Mouse (Mus musculus) lung, embryonic 14.5 days (tissue): ENCODE results near the gene Abhd17c. TPM values are rescaled to one million over a fixed set of nuclear protein-coding genes. Genes with fewer than 3 reads are reported as not detected.
A peak's percentile ranks its signal among the peaks of the same experiment; 100 is the strongest.

ENCODE experiments used
- ATAC-seq: fragments of 200-750 bp; cut with Nextera tagmentation; 2 replicates; pipeline ENCODE4 v1.8.0; 2017; ENCODE audit warnings: mild to moderate bottlenecking, moderate TSS enrichment, moderate library complexity; ENCODE audit not compliant: insufficient read depth
- DNase-seq: peaks from one replicate; pipeline ENCODE4 v3.0.0-alpha.2; 2015
- H3K27ac ChIP-seq: fragments of 300-500 bp; sonication (generic); 2 replicates; pipeline ENCODE4 v1.5.1; 2014; ENCODE audit warnings: low read depth, mild to moderate bottlenecking, moderate library complexity
- H3K27me3 ChIP-seq: fragments of 300-500 bp; sonication (generic); 2 replicates; pipeline ENCODE4 v1.6.1; 2014; ENCODE audit warnings: low read length, control low read depth; ENCODE audit not compliant: insufficient read depth
- H3K36me3 ChIP-seq: fragments of 300-500 bp; sonication (generic); 2 replicates; pipeline ENCODE4 v1.6.1; 2014; ENCODE audit warnings: control low read depth; ENCODE audit not compliant: insufficient read depth
- H3K4me1 ChIP-seq: fragments of 300-500 bp; sonication (generic); 2 replicates; pipeline ENCODE4 v1.6.1; 2014; ENCODE audit warnings: antibody characterized with exemption, control low read depth; ENCODE audit not compliant: insufficient read depth
- H3K4me2 ChIP-seq: fragments of 300-500 bp; sonication (generic); 2 replicates; pipeline ENCODE4 v1.6.1; 2014; ENCODE audit warnings: mild to moderate bottlenecking
- H3K4me3 ChIP-seq: fragments of 300-500 bp; sonication (generic); 2 replicates; pipeline ENCODE4 v1.5.1; 2014; ENCODE audit warnings: low read depth, low read length
- H3K9ac ChIP-seq: fragments of 300-500 bp; sonication (generic); 2 replicates; pipeline ENCODE4 v1.6.1; 2014
- H3K9me3 ChIP-seq: fragments of 300-500 bp; sonication (generic); 2 replicates; pipeline ENCODE4 v1.6.1; 2016; ENCODE audit warnings: low read depth, low read length, control low read depth
- CTCF ChIP-seq: IDR thresholded peaks from 2 replicates; pipeline ENCODE4 v1.5.1; 2016; ENCODE audit warnings: antibody characterized with exemption, low read depth
- WGBS: fragments of 180-500 bp; shearing (Covaris S2); extraction: QIAGEN DNeasy Blood & Tissue Kit; methylation state at CpG from one replicate; pipeline ENCODE4 v1.1.7; 2014; 5-methylcytosine and 5-hydroxymethylcytosine counted together
- polyA plus RNA-seq: library from polyadenylated mRNA; unstranded; fragments of >200 nt; fragmentation: Nextera tagmentation; extraction: Ambion mirVana; gene quantifications from 2 replicates; pipeline ENCODE4 v1.2.1, GENCODE M21; 2014

Abhd17c gene
- polyA plus RNA-seq, 1 experiment from 2014 or later: 87.8 TPM

DNA sequence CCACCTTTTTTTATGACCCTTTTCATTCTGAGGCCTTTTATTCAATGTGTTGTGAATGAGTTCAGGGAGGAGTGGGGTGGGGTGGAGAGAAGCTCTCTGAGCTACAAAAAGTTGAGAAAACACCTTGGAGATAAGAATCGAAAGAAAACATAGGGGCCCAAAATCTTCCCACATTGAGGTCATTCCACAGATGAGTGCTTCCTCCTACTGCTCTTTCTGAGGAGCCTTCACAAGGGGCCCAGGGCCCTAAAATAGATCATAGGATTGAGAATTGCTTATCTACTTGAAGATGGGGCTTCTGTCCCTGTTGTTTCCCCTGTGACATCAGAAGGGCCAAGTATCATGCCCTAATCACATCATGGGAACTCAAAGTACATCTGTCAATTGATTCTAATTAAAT, 14.3 kb upstream of the Abhd17c start:
- 60% methylated on average over 1 of the region's 1 CpGs for WGBS
- H3K9ac ChIP-seq: no peak overlapping the region

DNA sequence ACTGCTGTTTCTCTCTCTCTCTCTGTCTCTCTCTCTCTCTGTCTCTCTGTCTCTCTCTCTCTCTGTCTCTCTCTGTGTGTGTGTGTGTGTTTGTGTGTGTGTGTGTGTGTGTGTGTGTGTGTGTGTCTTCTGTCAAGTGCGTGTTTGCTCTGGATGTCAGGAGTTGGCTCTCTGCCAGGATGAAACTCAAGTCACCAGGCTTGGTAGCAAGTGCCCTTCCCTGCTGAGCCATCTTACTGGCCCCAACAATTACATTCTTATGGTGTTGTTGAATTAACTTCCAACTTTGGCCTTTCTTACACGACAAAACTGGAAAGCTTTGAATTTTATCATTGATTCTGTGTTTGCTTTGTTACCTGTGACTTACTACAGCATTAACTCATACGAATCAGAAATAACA, 13.6 kb upstream of the Abhd17c start:
- no peaks in the 10 kb centered on the region for H3K27me3 ChIP-seq
- H3K27ac ChIP-seq: no peak overlapping the region
- no peak overlapping the region for H3K9ac ChIP-seq
- TF ChIP-seq CTCF: no peak
- no peaks in the 10 kb centered on the region for H3K9me3 ChIP-seq
- H3K4me1 ChIP-seq: no peaks in the 10 kb centered on the region
- 42% methylated on average over 3 of the region's 3 CpGs for WGBS
- H3K36me3 ChIP-seq: no peaks in the 10 kb centered on the region
- H3K4me2 ChIP-seq: no peak overlapping the region
- H3K4me3 ChIP-seq: no peak overlapping the region
- ATAC-seq (no peak), DNase-seq (peak; percentile 52)

More for the DNA sequence above, 14.3 kb upstream of the Abhd17c start:
- Histone ChIP-seq H3K27ac (no peak overlapping the region), H3K36me3 (no peaks in the 10 kb centered on the region), H3K4me3 (no peak overlapping the region), H3K27me3 (no peaks in the 10 kb centered on the region), H3K9me3 (no peaks in the 10 kb centered on the region), H3K4me2 (no peak overlapping the region), H3K4me1 (no peaks in the 10 kb centered on the region)
- no peak for DNase-seq
- no peak for TF ChIP-seq CTCF
- no peak for ATAC-seq

DNA sequence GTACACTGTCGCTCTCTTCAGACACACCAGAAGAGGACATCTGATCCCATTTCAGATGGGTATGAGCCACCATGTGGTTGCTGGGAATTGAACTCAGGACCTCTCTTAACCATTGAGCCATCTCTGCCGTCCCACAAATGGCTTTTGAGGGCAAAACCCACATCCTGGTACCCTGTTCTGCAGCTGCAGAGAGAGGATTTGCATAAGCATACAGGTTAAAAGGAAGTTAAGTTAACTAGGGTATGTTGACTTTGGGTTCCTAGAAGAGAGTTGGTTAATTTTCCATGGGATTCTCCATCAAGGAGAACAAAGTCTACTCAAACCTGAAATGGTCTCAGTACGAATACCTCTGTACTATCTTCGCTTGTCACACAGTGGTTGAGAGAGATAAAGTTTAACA, 13.2 kb upstream of the Abhd17c start:
- H3K27ac ChIP-seq: no peak overlapping the region
- H3K27me3 ChIP-seq: no peaks in the 10 kb centered on the region
- H3K9ac ChIP-seq: no peak overlapping the region
- TF ChIP-seq CTCF: no peak
- H3K4me2 ChIP-seq: no peak overlapping the region
- H3K36me3 ChIP-seq: no peaks in the 10 kb centered on the region
- WGBS: 64% methylated on average over 4 of the region's 4 CpGs
- ATAC-seq (no peak), DNase-seq (no peak)
- H3K4me3 ChIP-seq: no peak overlapping the region
- H3K9me3 ChIP-seq: no peaks in the 10 kb centered on the region
- H3K4me1 ChIP-seq: no peaks in the 10 kb centered on the region

DNA sequence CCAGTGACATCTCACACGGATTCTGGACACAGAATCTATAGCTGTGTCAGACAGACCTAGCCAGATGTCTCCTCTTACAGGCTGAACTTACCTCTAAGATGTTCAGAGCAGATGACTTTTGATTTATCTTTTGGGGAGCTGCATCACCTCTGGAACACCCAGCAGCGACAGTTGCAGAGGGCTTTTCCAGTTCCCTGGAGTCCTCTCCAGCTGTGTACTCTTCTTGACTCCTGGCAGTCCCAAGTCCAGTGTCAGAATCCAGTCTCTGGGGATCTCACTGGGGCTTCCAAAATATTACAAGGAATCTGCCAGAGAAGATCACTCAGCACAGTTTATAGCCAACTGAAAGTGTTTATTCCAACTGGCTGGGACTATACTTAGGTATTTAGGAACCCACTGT, 12.7 kb upstream of the Abhd17c start:
- H3K9ac ChIP-seq: no peak overlapping the region

DNA sequence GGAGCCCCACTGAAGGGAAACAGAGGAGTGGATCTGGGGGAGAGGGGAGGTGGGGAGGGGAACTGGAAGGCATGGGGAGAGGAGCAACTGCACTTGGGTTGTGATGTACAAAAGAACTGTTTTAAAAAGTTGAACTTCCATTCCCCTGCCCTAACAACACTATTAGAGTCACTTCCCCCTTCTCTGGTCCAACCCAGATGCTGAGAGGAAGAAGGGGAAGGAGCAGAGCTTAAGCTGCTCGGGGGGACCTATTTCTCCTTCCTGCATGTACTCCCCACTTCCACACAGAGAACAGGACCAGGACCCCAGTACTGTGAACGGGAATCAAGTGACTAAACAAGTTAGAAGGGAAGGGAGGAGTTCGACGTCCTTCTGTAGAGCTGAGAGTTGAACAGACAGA, 11.9 kb upstream of the Abhd17c start:
- TF ChIP-seq CTCF: no peak
- WGBS: 58% methylated on average over 4 of the region's 4 CpGs
- no peak for ATAC-seq

More for the DNA sequence above, 12.7 kb upstream of the Abhd17c start:
- Histone ChIP-seq H3K27ac (no peak overlapping the region), H3K4me1 (no peaks in the 10 kb centered on the region), H3K9me3 (no peaks in the 10 kb centered on the region), H3K36me3 (no peaks in the 10 kb centered on the region), H3K4me2 (no peak overlapping the region), H3K4me3 (no peak overlapping the region), H3K27me3 (no peaks in the 10 kb centered on the region)
- DNase-seq (peak; percentile 24), ATAC-seq (no peak)
- no peak for TF ChIP-seq CTCF
- WGBS: 52% methylated on average over 2 of the region's 2 CpGs

DNA sequence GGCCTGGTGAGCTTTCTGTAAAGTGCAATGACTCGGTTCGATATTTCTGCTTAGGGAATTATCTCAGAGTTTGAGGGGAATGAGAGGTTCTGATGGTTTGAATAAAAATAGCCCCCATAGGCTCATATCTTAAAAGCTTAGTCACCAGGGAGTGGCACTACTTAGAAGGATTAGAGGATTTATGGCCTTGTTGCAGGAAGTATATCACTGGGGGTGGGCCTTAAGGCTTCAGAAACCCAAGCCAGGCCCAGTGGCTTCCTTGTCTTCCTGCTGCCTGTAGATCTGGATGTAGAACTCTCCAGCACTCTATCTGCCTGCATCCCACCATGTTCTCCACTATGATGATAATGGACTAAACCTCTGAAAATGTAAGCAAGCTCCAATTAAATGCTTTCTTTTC, 7.7 kb upstream of the Abhd17c start:
- Histone ChIP-seq H3K27ac (no peak overlapping the region), H3K4me2 (no peak overlapping the region), H3K27me3 (no peaks in the 10 kb centered on the region), H3K4me1 (no peaks in the 10 kb centered on the region), H3K36me3 (no peaks in the 10 kb centered on the region), H3K9me3 (no peaks in the 10 kb centered on the region), H3K9ac (no peak overlapping the region), H3K4me3 (no peak overlapping the region)
- ATAC-seq (no peak), DNase-seq (no peak)
- WGBS: 93% methylated on average over 2 of the region's 2 CpGs
- TF ChIP-seq CTCF: no peak

More for the DNA sequence above, 11.9 kb upstream of the Abhd17c start:
- Histone ChIP-seq H3K4me2 (no peak overlapping the region), H3K4me3 (no peak overlapping the region), H3K27me3 (no peaks in the 10 kb centered on the region), H3K9ac (no peak overlapping the region), H3K9me3 (no peaks in the 10 kb centered on the region), H3K27ac (no peak overlapping the region), H3K4me1 (no peaks in the 10 kb centered on the region), H3K36me3 (no peaks in the 10 kb centered on the region)
- DNase-seq: no peak

DNA sequence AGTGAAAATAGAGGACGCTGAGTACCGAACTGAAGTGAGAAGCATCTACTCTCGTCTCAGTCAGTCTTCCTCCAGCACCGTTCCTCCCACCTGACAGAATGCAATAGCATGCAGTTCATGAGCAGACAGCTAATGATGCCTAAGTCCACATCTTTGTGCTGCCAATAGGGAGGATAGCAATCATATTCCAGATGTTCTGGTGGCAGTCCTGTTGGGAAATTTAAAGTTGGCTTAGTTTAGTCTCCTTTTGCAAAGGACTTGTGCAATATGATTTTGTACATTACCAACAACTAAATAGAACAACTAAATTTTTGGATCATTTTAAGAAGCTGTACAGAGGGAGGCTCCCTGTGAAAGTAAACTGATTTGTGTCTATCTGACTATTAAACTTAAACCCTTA, 2.1 kb upstream of the Abhd17c start:
- peaks cover 8% of the 10 kb centered on the region for H3K4me1 ChIP-seq
- no peaks in the 10 kb centered on the region for H3K27me3 ChIP-seq
- no peaks in the 10 kb centered on the region for H3K36me3 ChIP-seq
- no peak overlapping the region for H3K27ac ChIP-seq
- no peak overlapping the region for H3K4me3 ChIP-seq
- ATAC-seq: no peak
- WGBS: 83% methylated on average over 4 of the region's 4 CpGs
- no peak overlapping the region for H3K4me2 ChIP-seq
- DNase-seq: no peak
- H3K9ac ChIP-seq: no peak overlapping the region
- TF ChIP-seq CTCF: no peak
- no peaks in the 10 kb centered on the region for H3K9me3 ChIP-seq

DNA sequence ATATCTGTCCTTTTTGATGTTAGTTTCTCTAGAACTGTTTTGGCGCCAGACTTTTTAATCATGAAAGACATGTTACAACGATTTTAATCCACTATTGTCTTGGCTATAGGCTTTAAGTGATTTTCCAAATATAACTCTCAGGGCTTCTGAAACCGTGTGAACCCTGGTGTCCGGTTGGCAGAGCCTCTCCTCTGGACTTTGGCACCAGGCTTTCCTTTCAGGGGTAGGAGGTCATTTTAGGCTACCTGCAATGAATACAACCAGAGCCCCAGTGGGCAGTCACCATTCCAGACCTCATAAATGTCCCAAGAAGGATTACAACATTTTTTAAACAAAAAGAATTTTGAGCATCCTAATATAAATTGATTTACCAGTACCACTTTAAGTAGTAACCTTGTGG, 1.1 kb upstream of the Abhd17c start:
- Histone ChIP-seq H3K4me1 (peaks cover 14% of the 10 kb centered on the region), H3K36me3 (0 out of 2 replicates have a peak, but pooled peaks cover 4% of the 10 kb centered on the region), H3K4me3 (no peak overlapping the region), H3K27ac (no peak overlapping the region), H3K4me2 (peak overlapping the region; percentile 78), H3K9ac (no peak overlapping the region), H3K9me3 (no peaks in the 10 kb centered on the region), H3K27me3 (no peaks in the 10 kb centered on the region)
- DNase-seq (no peak), ATAC-seq (no peak)
- 66% methylated on average over 4 of the region's 4 CpGs for WGBS
- TF ChIP-seq CTCF: no peak
